Mouse (Mus musculus) small intestine, adult 2 months (tissue): ENCODE measurements around the gene Gm9913. TPM values are rescaled to one million over a fixed set of nuclear protein-coding genes. Genes with fewer than 3 reads are reported as not detected.

ENCODE experiments used
- H3K27ac ChIP-seq: fragments of 200-500 bp; 2 replicates; pipeline ENCODE4 v1.5.1; 2012; ENCODE audit warnings: low read depth, low read length, control low read depth, inconsistent platforms; ENCODE audit not compliant: insufficient read depth
- H3K27me3 ChIP-seq: fragments of 200-500 bp; 2 replicates; pipeline ENCODE4 v1.6.1; 2012; ENCODE audit warnings: mild to moderate bottlenecking, moderate library complexity, low read length, inconsistent platforms; ENCODE audit not compliant: control insufficient read depth, insufficient read depth
- H3K36me3 ChIP-seq: fragments of 200-500 bp; 2 replicates; pipeline ENCODE4 v1.6.1; 2012; ENCODE audit warnings: mild to moderate bottlenecking, low read length, control low read depth, inconsistent platforms; ENCODE audit not compliant: control insufficient read depth, insufficient read depth
- H3K4me1 ChIP-seq: fragments of 200-500 bp; 2 replicates; pipeline ENCODE4 v1.6.1; 2012; ENCODE audit warnings: low read length, inconsistent platforms, mixed read lengths; ENCODE audit not compliant: control insufficient read depth, insufficient read depth, insufficient read length
- H3K4me3 ChIP-seq: fragments of 200-500 bp; 2 replicates; pipeline ENCODE4 v1.5.1; 2012; ENCODE audit warnings: low read depth, mild to moderate bottlenecking, control low read depth, inconsistent platforms, low read length, moderate library complexity
- CTCF ChIP-seq: fragments of 200-500 bp; IDR thresholded peaks from 2 replicates; pipeline ENCODE4 v1.5.1; 2012; ENCODE audit warnings: low read depth, mild to moderate bottlenecking, control low read depth, inconsistent platforms, low read length, moderate library complexity, mixed read lengths; ENCODE audit not compliant: insufficient replicate concordance, insufficient read length; ENCODE audit errors: extremely low read depth
- POLR2A ChIP-seq: fragments of 200-500 bp; IDR thresholded peaks from 2 replicates; pipeline ENCODE4 v1.6.1; 2012; ENCODE audit warnings: low read depth, mild to moderate bottlenecking, control low read depth, inconsistent platforms, low read length, moderate library complexity
- WGBS: fragments of 180-500 bp; shearing (Covaris S2); methylation state at CpG from one replicate; pipeline ENCODE4 v1.1.7; 2018; 5-methylcytosine and 5-hydroxymethylcytosine counted together
- polyA plus RNA-seq: library from polyadenylated mRNA; depleted of rRNA; stranded (reverse); fragments of >200 nt; gene quantifications from 2 replicates; pipeline ENCODE4 v1.2.3, GENCODE M21; 2012

Gm9913 gene
- polyA plus RNA-seq, 1 experiment: 0.18 TPM

DNA sequence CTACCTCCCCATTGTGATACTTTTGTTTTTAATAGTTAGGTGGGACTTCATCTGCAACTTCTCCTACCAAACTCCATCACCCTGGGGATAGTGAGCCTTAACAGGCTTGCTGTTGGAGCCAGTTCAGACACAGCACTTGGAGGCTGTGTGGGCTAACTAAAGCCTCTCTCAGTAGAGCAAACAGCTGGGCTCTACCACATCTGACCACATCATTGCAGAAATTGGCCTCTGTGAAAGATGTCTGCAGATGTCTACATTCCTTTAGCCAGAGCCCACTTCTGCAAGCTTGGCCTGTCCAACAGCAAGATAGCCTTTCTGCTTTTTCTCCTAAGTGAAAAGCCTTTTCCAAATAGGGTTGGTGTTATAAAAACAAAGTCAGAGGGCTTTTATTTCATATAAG lies 20.7 kb upstream of the Gm9913 start:
- TF ChIP-seq POLR2A (no peak), CTCF (no peak)
- Histone ChIP-seq H3K27me3 (no peaks in the 10 kb centered on the region), H3K27ac (no peak overlapping the region), H3K4me3 (no peak overlapping the region), H3K4me1 (peaks cover 6% of the 10 kb centered on the region; the same call in 1 of the 2 replicates), H3K36me3 (no peaks in the 10 kb centered on the region)

DNA sequence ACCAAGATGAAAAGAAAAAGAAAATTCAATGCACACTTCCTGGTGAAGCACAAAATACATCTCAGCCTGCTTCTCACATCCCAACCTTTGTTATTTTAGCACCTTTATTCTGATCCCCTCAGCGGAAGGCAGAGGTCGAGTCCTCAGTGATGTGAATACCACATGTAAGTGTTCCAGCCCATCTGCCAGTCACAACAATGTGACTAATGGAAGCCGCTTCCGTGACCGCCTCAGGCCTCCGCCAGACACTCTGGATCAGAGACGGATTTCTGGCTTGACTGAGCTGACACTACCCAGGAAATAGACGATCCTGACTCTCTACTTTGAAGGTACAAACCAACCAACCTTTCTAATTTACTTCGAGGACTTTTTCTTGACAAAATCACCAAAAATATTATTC lies 20.0 kb upstream of the Gm9913 start:
- peaks cover 4% of the 10 kb centered on the region; the same call in 1 of the 2 replicates for H3K4me1 ChIP-seq
- H3K36me3 ChIP-seq: no peaks in the 10 kb centered on the region
- H3K27ac ChIP-seq: no peak overlapping the region
- WGBS: 78% methylated on average over 9 of the region's 9 CpGs
- no peaks in the 10 kb centered on the region for H3K27me3 ChIP-seq
- no peak overlapping the region for H3K4me3 ChIP-seq
- TF ChIP-seq POLR2A: no peak

DNA sequence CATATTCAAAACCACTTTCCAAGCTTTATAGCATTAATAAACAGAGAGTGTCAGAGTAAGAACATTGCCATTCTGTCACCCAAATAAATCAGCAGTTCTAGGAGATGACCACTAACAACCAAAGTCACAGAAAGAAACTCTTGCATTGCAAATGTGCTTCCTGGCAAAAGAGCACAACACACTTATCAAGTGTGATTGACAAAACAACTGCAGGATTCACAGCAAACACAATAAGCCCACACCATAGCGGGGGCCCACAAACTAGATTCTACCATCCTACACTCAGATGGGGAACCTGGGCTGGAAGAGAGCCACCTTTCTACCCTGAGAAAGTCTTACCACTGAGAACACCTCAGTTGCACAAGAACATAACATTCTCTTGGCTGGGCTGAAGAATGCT lies 14.9 kb upstream of the Gm9913 start:
- H3K4me1 ChIP-seq: no peaks in the 10 kb centered on the region
- no peaks in the 10 kb centered on the region for H3K27me3 ChIP-seq
- H3K36me3 ChIP-seq: no peaks in the 10 kb centered on the region
- WGBS: 84% methylated on average over 1 of the region's 1 CpGs
- no peak overlapping the region for H3K27ac ChIP-seq
- H3K4me3 ChIP-seq: no peak overlapping the region
- TF ChIP-seq CTCF (no peak), POLR2A (no peak)

DNA sequence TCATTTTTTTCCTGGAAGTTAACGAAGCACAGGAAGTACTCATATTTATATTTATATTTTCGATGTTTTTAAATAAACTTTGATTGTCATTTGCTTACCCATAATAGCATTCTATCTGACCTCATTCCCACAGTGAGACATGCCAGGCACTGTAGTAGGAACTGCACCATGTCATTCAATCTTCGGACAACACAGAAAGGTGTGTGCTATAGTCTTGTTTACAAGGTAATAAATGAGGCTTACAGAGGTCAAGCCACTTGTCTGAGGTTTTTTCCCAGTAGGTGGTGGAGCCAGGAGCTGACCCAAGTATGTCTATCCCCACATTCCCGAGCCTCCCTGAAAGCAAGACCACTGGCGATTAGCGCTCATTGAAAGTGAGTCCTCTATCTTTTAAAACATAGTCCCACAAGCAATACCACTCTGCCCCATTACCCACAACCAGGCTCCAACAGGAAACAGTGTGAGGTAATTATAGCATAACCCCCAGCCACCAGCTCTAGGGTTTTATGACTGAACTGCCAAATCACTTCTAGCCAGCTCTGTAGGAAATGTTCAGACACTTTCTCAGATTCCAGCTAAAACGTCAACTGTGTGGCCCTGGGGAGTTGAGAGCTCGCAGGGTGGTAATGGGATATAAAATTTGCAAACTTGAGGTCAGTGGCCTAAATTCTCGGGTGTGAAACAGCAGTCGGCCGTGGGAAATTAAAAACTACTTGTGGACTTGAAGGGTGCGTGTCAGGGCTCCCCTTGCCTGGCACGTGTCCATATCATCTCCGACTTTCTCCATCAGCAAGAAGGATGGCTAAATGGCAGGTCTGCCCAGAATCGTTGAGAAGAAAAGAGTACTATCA lies 12.6 kb upstream of the Gm9913 start:
- TF ChIP-seq POLR2A: no peak
- TF ChIP-seq CTCF: no peak
- H3K36me3 ChIP-seq: no peaks in the 10 kb centered on the region
- H3K4me1 ChIP-seq: no peaks in the 10 kb centered on the region
- no peaks in the 10 kb centered on the region for H3K27me3 ChIP-seq
- WGBS: 49% methylated on average over 15 of the region's 15 CpGs
- H3K4me3 ChIP-seq: no peak overlapping the region
- H3K27ac ChIP-seq: no peak overlapping the region

DNA sequence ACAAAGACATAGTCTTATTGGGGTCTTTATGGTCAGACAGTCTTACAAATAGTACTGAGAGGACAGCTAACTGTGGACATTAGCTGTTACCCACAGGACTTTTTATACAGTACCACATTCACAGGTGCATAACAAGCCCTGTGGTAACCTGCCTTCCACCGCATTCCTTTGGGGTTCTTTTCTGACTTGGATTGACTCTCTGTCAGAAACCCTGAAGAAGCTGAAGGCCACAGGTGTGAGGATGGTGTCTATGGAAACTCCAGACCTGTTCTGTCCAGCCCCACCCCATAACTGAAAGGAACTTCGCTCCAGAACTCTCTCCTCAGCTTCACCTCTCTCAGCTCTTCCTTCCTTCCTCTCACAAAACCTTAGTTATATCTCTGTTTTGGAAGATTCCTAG lies 10.6 kb upstream of the Gm9913 start:
- H3K36me3 ChIP-seq: no peaks in the 10 kb centered on the region
- no peak for TF ChIP-seq POLR2A
- TF ChIP-seq CTCF: no peak
- no peaks in the 10 kb centered on the region for H3K27me3 ChIP-seq
- H3K27ac ChIP-seq: no peak overlapping the region
- H3K4me1 ChIP-seq: no peaks in the 10 kb centered on the region
- WGBS: 87% methylated on average over 2 of the region's 2 CpGs
- no peak overlapping the region for H3K4me3 ChIP-seq

- no peaks in the 10 kb centered on the region for H3K4me1 ChIP-seq
- H3K27ac ChIP-seq: no peak overlapping the region
- no peaks in the 10 kb centered on the region for H3K36me3 ChIP-seq
- WGBS: 75% methylated on average over 20 of the region's 20 CpGs
- no peaks in the 10 kb centered on the region for H3K27me3 ChIP-seq
- no peak for TF ChIP-seq POLR2A
- no peak for TF ChIP-seq CTCF
- H3K4me3 ChIP-seq: no peak overlapping the region
Measured at GRCm38 (mm10) chr2:125494831-125495812, 9.8 kb upstream of the Gm9913 start.

DNA sequence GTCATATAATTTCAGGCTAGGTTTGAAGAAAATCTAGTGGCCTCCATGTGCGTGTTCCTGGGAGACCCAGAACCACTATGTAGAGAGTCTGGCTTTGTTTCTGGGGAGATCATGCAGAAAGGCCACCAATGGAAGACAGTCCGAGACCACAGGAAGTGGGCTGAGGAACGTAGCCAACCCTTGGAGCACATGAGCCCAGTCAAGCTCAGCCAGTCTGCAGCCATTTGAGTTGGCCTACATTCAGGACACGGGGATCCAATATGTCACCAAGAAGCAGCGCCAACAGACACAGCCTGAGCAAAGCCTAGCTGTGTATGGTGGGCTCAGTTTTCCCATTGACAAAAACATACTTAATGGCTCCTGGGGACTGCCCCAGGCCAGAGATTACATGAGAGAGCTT lies 8.2 kb upstream of the Gm9913 start:
- Histone ChIP-seq H3K4me3 (no peak overlapping the region), H3K27me3 (no peaks in the 10 kb centered on the region), H3K4me1 (peaks cover 3% of the 10 kb centered on the region; the same call in 1 of the 2 replicates), H3K27ac (no peak overlapping the region), H3K36me3 (no peaks in the 10 kb centered on the region)
- WGBS: 80% methylated on average over 5 of the region's 5 CpGs
- no peak for TF ChIP-seq POLR2A
- no peak for TF ChIP-seq CTCF
